Mouse (Mus musculus): ENCODE results near the gene 4921524J17Rik. TPM values are rescaled to one million over a fixed set of nuclear protein-coding genes. Genes with fewer than 3 reads are reported as not detected.

Gene 4921524J17Rik
- polyA plus RNA-seq (2012; rRNA removed) = 4.1 and 5.5 TPM in 2 replicates

- DNase-seq = peak; percentile 93
- peaks cover 11% of the 10 kb centered on the region for H3K4me1 ChIP-seq (ENCODE audit: control insufficient read depth, insufficient read depth, low read length)
- peak; percentile 94 for TF ChIP-seq POLR2A (IDR thresholded peaks at IDR 0.05; ENCODE audit: borderline replicate concordance, extremely low read depth, low read depth, low read length)
- no peak for TF ChIP-seq CTCF (IDR thresholded peaks at IDR 0.05; ENCODE audit: insufficient read depth, low read length)
- H3K4me3 ChIP-seq (replicated peaks; ENCODE audit: extremely low read depth, low read depth, low read length) = peak within 1 kb of the TSS; percentile 98
- WGBS = under 1% methylated on average over 75 of the region's 85 CpGs
Measured at GRCm38 (mm10) chr8:85432168-85433016, at the start of gene 4921524J17Rik. Gene 4921524J17Rik (minus strand): TSS chr8:85432833.

GRCm38 (mm10) chr8:85482427-85482826, 49.8 kb upstream of the 4921524J17Rik start:
- DNase-seq = peak; percentile 18
- WGBS = 49% methylated on average over 6 of the region's 6 CpGs
- Histone ChIP-seq H3K4me3 (replicated peaks; ENCODE audit: extremely low read depth, low read depth, low read length) (no peak overlapping the region), H3K4me1 (ENCODE audit: control insufficient read depth, insufficient read depth, low read length) (peaks cover 2% of the 10 kb centered on the region; the same call in 1 of the 2 replicates)
- no peak for TF ChIP-seq CTCF (IDR thresholded peaks at IDR 0.05; ENCODE audit: insufficient read depth, low read length)
- no peak for TF ChIP-seq POLR2A (IDR thresholded peaks at IDR 0.05; ENCODE audit: borderline replicate concordance, extremely low read depth, low read depth, low read length)

- Histone ChIP-seq H3K4me3 (replicated peaks; ENCODE audit: extremely low read depth, low read depth, low read length) (peak overlapping the region; percentile 28), H3K4me1 (ENCODE audit: control insufficient read depth, insufficient read depth, low read length) (peaks cover 2% of the 10 kb centered on the region; the same call in 1 of the 2 replicates)
- peak; percentile 42; the same call in 1 of the 2 replicates for TF ChIP-seq POLR2A (IDR thresholded peaks at IDR 0.05; ENCODE audit: borderline replicate concordance, extremely low read depth, low read depth, low read length)
- 0 out of 2 replicates have a peak, but pooled peaks have one; percentile 6 for TF ChIP-seq CTCF (IDR thresholded peaks at IDR 0.05; ENCODE audit: insufficient read depth, low read length)
- peak; percentile 51 for DNase-seq
- WGBS = 20% methylated on average over 10 of the region's 10 CpGs
Measured at GRCm38 (mm10) chr8:85481900-85482299, 49.3 kb upstream of the 4921524J17Rik start.

GRCm38 (mm10) chr8:85479710-85480109, 47.1 kb upstream of the 4921524J17Rik start:
- Histone ChIP-seq H3K4me3 (replicated peaks; ENCODE audit: extremely low read depth, low read depth, low read length) (no peak overlapping the region), H3K4me1 (ENCODE audit: control insufficient read depth, insufficient read depth, low read length) (peaks cover 2% of the 10 kb centered on the region; the same call in 1 of the 2 replicates)
- WGBS = 90% methylated on average over 2 of the region's 2 CpGs

GRCm38 (mm10) chr8:85478397-85478796, 45.8 kb upstream of the 4921524J17Rik start:
- 81% methylated on average over 2 of the region's 2 CpGs for WGBS
- TF ChIP-seq CTCF (IDR thresholded peaks at IDR 0.05; ENCODE audit: insufficient read depth, low read length) = no peak
- TF ChIP-seq POLR2A (IDR thresholded peaks at IDR 0.05; ENCODE audit: borderline replicate concordance, extremely low read depth, low read depth, low read length) = no peak
- DNase-seq = no peak

More at GRCm38 (mm10) chr8:85479710-85480109, 47.1 kb upstream of the 4921524J17Rik start:
- no peak for DNase-seq
- TF ChIP-seq CTCF (IDR thresholded peaks at IDR 0.05; ENCODE audit: insufficient read depth, low read length) = no peak
- TF ChIP-seq POLR2A (IDR thresholded peaks at IDR 0.05; ENCODE audit: borderline replicate concordance, extremely low read depth, low read depth, low read length) = no peak

GRCm38 (mm10) chr8:85476970-85477545, 44.4 kb upstream of the 4921524J17Rik start:
- no peak for DNase-seq
- 50% methylated on average over 4 of the region's 4 CpGs for WGBS
- Histone ChIP-seq H3K4me1 (ENCODE audit: control insufficient read depth, insufficient read depth, low read length) (peaks cover 2% of the 10 kb centered on the region; the same call in 1 of the 2 replicates), H3K4me3 (replicated peaks; ENCODE audit: extremely low read depth, low read depth, low read length) (no peak overlapping the region)
- no peak for TF ChIP-seq CTCF (IDR thresholded peaks at IDR 0.05; ENCODE audit: insufficient read depth, low read length)
- TF ChIP-seq POLR2A (IDR thresholded peaks at IDR 0.05; ENCODE audit: borderline replicate concordance, extremely low read depth, low read depth, low read length) = no peak

More at GRCm38 (mm10) chr8:85478397-85478796, 45.8 kb upstream of the 4921524J17Rik start:
- Histone ChIP-seq H3K4me1 (ENCODE audit: control insufficient read depth, insufficient read depth, low read length) (peaks cover 2% of the 10 kb centered on the region; the same call in 1 of the 2 replicates), H3K4me3 (replicated peaks; ENCODE audit: extremely low read depth, low read depth, low read length) (no peak overlapping the region)

- WGBS = 83% methylated on average over 3 of the region's 3 CpGs
- no peaks in the 10 kb centered on the region for H3K4me1 ChIP-seq (ENCODE audit: control insufficient read depth, insufficient read depth, low read length)
- DNase-seq = no peak
- TF ChIP-seq CTCF (IDR thresholded peaks at IDR 0.05; ENCODE audit: insufficient read depth, low read length) (no peak), POLR2A (IDR thresholded peaks at IDR 0.05; ENCODE audit: borderline replicate concordance, extremely low read depth, low read depth, low read length) (no peak)
- H3K4me3 ChIP-seq (replicated peaks; ENCODE audit: extremely low read depth, low read depth, low read length) = no peak overlapping the region
Measured at GRCm38 (mm10) chr8:85474924-85475323, 42.3 kb upstream of the 4921524J17Rik start.

- DNase-seq = no peak
- WGBS = 62% methylated on average over 4 of the region's 4 CpGs
- Histone ChIP-seq H3K4me3 (replicated peaks; ENCODE audit: extremely low read depth, low read depth, low read length) (no peak overlapping the region), H3K4me1 (ENCODE audit: control insufficient read depth, insufficient read depth, low read length) (no peaks in the 10 kb centered on the region)
- TF ChIP-seq CTCF (IDR thresholded peaks at IDR 0.05; ENCODE audit: insufficient read depth, low read length) (no peak), POLR2A (IDR thresholded peaks at IDR 0.05; ENCODE audit: borderline replicate concordance, extremely low read depth, low read depth, low read length) (no peak)
Measured at GRCm38 (mm10) chr8:85473246-85473645, 40.6 kb upstream of the 4921524J17Rik start.

GRCm38 (mm10) chr8:85472800-85473199, 40.2 kb upstream of the 4921524J17Rik start:
- H3K4me3 ChIP-seq (replicated peaks; ENCODE audit: extremely low read depth, low read depth, low read length) = no peak overlapping the region
- TF ChIP-seq POLR2A (IDR thresholded peaks at IDR 0.05; ENCODE audit: borderline replicate concordance, extremely low read depth, low read depth, low read length) (no peak), CTCF (IDR thresholded peaks at IDR 0.05; ENCODE audit: insufficient read depth, low read length) (no peak)
- DNase-seq = no peak
- H3K4me1 ChIP-seq (ENCODE audit: control insufficient read depth, insufficient read depth, low read length) = no peaks in the 10 kb centered on the region
- WGBS = 80% methylated on average over 6 of the region's 6 CpGs
